Mouse (Mus musculus): ENCODE results near the gene Akr1c18. TPM values are rescaled to one million over a fixed set of nuclear protein-coding genes. Genes with fewer than 3 reads are reported as not detected.
"Not testable (repeated sequence)": the region's sequence is repeated elsewhere in the genome, so short reads cannot be mapped to it uniquely, and the experiment has no call there.

Gene Akr1c18
- polyA plus RNA-seq, 1 experiment from 2014 or later: not detected

DNA sequence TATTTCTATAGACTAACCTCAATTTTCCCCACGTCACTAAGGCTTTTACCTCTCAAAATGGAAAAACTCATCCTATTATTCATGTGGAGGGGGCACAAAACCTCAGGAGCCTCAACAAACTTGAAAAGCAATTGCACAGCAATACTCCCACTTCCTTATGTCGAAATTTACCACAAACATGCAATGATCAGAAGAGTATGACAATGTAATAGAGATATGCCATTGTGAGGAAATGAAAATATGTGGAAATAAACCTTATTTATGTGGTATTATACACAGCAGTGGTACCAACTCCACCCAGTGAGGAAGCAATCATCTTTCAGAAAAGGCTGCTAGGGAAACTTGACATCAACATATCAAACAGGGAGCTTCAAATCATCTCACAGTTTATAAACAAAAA is 2.5 kb upstream of the Akr1c18 start:
- Histone ChIP-seq H3K27ac (ENCODE audit: poor library complexity, severe bottlenecking) (no peak overlapping the region), H3K4me1 (replicated peaks) (no peaks in the 10 kb centered on the region), H3K36me3 (no peaks in the 10 kb centered on the region), H3K9me3 (replicated peaks) (0 out of 2 replicates have a peak, but pooled peaks cover 2% of the 10 kb centered on the region), H3K4me3 (no peak overlapping the region), H3K9ac (no peak overlapping the region), H3K4me2 (no peak overlapping the region), H3K27me3 (replicated peaks) (no peaks in the 10 kb centered on the region)
- no peak for ATAC-seq (ENCODE audit: insufficient number of reproducible peaks, low FRiP score)
- 68% methylated on average over 2 of the region's 2 CpGs for WGBS

GRCm38 (mm10) chr13:4144261-4144660 is 6.2 kb downstream of the Akr1c18 start:
- Histone ChIP-seq H3K27ac (ENCODE audit: poor library complexity, severe bottlenecking) (no peak overlapping the region), H3K4me3 (no peak overlapping the region), H3K36me3 (no peaks in the 10 kb centered on the region), H3K9ac (no peak overlapping the region), H3K9me3 (replicated peaks) (no peaks in the 10 kb centered on the region), H3K4me2 (no peak overlapping the region), H3K27me3 (replicated peaks) (no peaks in the 10 kb centered on the region), H3K4me1 (replicated peaks) (no peaks in the 10 kb centered on the region)
- 71% methylated on average over 1 of the region's 1 CpGs for WGBS
- no peak for ATAC-seq (ENCODE audit: insufficient number of reproducible peaks, low FRiP score)

DNA sequence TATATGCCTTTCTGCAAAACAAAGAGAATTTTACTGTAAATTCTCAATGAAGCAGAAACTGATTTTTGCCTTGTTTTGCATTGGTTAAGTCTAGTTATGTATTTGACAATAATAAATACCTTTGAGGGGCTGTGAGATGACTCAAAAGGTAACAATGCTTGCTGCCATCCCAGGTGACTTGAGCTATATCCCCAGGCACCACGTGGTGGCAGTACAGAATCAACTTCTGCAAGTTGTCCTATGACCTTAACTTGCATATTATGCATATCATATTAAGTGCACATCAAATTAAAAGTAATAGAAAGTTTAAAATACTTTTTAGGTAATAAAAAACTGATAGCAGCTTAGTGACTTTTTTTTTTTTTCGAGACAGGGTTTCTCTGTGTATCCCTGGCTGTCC is 17.4 kb downstream of the Akr1c18 start:
- H3K27ac ChIP-seq (ENCODE audit: poor library complexity, severe bottlenecking): no peak overlapping the region
- no peak for ATAC-seq (ENCODE audit: insufficient number of reproducible peaks, low FRiP score)
- H3K36me3 ChIP-seq: no peaks in the 10 kb centered on the region
- 31% methylated on average over 2 of the region's 2 CpGs for WGBS
- H3K9me3 ChIP-seq (replicated peaks): no peaks in the 10 kb centered on the region
- no peak overlapping the region for H3K4me2 ChIP-seq
- no peaks in the 10 kb centered on the region for H3K4me1 ChIP-seq (replicated peaks)
- H3K9ac ChIP-seq: no peak overlapping the region
- no peaks in the 10 kb centered on the region for H3K27me3 ChIP-seq (replicated peaks)
- no peak overlapping the region for H3K4me3 ChIP-seq

DNA sequence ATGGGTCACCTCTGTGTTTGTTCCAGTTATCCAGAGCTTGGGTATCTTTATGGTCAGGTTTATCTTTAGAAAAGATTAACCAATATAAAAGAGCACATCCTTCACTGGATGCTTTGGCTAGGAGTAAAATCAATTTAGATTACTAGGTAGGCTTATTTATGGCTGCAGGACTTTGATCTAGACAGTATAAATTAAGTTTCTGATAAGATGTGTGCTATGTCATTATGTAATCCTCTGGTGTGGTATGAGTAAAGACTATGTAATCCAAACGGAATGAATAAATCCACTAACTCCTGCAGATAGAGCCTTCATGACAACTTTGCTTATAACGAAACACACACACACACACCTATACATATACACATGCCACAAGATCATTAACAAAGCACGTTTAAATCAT is 18.7 kb downstream of the Akr1c18 start:
- H3K9me3 ChIP-seq (replicated peaks): peaks cover 3% of the 10 kb centered on the region; the same call in 1 of the 2 replicates
- WGBS: 54% methylated on average over 3 of the region's 3 CpGs
- no peak overlapping the region for H3K27ac ChIP-seq (ENCODE audit: poor library complexity, severe bottlenecking)
- no peaks in the 10 kb centered on the region for H3K36me3 ChIP-seq
- H3K27me3 ChIP-seq (replicated peaks): no peaks in the 10 kb centered on the region
- H3K4me3 ChIP-seq: no peak overlapping the region
- no peak for ATAC-seq (ENCODE audit: insufficient number of reproducible peaks, low FRiP score)
- H3K4me1 ChIP-seq (replicated peaks): no peaks in the 10 kb centered on the region
- H3K9ac ChIP-seq: no peak overlapping the region
- no peak overlapping the region for H3K4me2 ChIP-seq

DNA sequence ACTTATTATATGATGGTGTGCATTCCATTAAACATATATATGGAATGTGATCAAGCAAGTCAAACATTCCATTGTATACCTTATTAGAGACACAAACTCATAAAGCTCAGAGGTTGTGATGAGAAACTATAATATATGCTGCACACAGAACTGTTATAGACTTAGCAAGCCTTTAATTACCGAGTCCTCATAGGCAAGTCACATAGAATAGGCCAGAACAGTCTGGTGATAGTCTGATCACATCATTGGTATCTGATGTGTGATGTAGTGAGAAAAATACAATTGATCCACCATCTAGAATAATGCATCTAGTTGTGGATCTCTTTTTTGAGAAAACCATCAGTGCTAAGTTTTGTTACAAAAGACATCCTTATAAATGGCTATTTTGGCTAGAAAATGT is 19.1 kb downstream of the Akr1c18 start:
- no peak for ATAC-seq (ENCODE audit: insufficient number of reproducible peaks, low FRiP score)
- no peaks in the 10 kb centered on the region for H3K27me3 ChIP-seq (replicated peaks)
- no peak overlapping the region for H3K4me2 ChIP-seq
- no peaks in the 10 kb centered on the region for H3K36me3 ChIP-seq
- H3K27ac ChIP-seq (ENCODE audit: poor library complexity, severe bottlenecking): no peak overlapping the region
- H3K9me3 ChIP-seq (replicated peaks): peaks cover 3% of the 10 kb centered on the region; the same call in 1 of the 2 replicates
- 75% methylated on average over 1 of the region's 1 CpGs for WGBS
- no peak overlapping the region for H3K9ac ChIP-seq
- no peaks in the 10 kb centered on the region for H3K4me1 ChIP-seq (replicated peaks)
- no peak overlapping the region for H3K4me3 ChIP-seq

GRCm38 (mm10) chr13:4129100-4129499 is 21.4 kb downstream of the Akr1c18 start:
- Histone ChIP-seq H3K4me3 (no peak overlapping the region), H3K36me3 (no peaks in the 10 kb centered on the region), H3K27ac (ENCODE audit: poor library complexity, severe bottlenecking) (no peak overlapping the region), H3K27me3 (replicated peaks) (no peaks in the 10 kb centered on the region), H3K9ac (no peak overlapping the region), H3K9me3 (replicated peaks) (peaks cover 13% of the 10 kb centered on the region), H3K4me1 (replicated peaks) (no peaks in the 10 kb centered on the region), H3K4me2 (no peak overlapping the region)
- ATAC-seq (ENCODE audit: insufficient number of reproducible peaks, low FRiP score): no peak
- WGBS: 29% methylated on average over 5 of the region's 5 CpGs

DNA sequence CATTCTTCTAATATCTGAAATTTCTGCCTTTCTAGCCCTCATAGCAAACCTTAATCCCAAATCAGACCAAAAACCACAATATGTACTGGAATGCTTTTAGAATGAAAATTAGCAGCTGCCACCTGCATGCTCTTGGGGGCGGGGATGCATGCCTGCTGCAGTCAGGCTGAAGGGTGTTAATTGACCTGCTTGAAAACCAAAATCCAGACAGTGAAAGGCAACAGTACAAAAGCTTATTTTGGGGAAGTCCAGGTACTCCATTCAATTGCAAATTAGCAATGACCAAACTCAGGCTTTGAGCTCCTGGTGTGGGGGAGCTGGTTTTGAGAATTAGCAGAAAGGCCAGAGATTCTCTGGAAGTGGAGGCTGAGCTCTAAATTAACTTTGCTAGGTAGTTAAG is 24.6 kb downstream of the Akr1c18 start:
- WGBS: 83% methylated on average over 1 of the region's 1 CpGs

DNA sequence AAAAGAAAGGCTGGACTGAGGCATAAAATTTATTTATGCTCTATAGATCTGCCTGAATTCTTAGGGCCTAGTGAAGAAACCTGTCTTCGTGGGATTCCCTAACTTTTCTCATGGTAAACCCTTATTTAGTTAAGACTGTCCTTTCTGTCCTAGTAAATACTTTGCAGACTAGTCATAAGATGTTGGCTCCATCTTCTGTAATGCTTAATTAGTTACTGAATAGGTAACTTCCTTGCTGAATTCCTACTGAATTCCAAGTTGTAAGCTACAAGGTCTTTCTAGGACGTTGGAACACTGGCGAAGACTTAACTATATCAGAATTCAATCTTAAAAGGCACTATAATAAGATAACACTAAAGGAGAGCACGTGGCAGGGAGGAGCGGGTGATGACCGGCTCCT is 26.0 kb downstream of the Akr1c18 start:
- not testable (repeated sequence) for H3K27me3 ChIP-seq (replicated peaks); H3K27ac ChIP-seq (ENCODE audit: poor library complexity, severe bottlenecking); ATAC-seq (ENCODE audit: insufficient number of reproducible peaks, low FRiP score); H3K4me2 ChIP-seq; H3K9ac ChIP-seq; H3K36me3 ChIP-seq; H3K4me1 ChIP-seq (replicated peaks); H3K4me3 ChIP-seq
- H3K9me3 ChIP-seq (replicated peaks): peaks cover 15% of the 10 kb centered on the region
- WGBS: 85% methylated on average over 6 of the region's 6 CpGs

More for the DNA sequence above, 24.6 kb downstream of the Akr1c18 start:
- H3K27ac ChIP-seq (ENCODE audit: poor library complexity, severe bottlenecking); H3K4me2 ChIP-seq; H3K4me1 ChIP-seq (replicated peaks); H3K4me3 ChIP-seq; ATAC-seq (ENCODE audit: insufficient number of reproducible peaks, low FRiP score); H3K27me3 ChIP-seq (replicated peaks); H3K36me3 ChIP-seq; H3K9ac ChIP-seq: not testable (repeated sequence)
- peaks cover 15% of the 10 kb centered on the region for H3K9me3 ChIP-seq (replicated peaks)

DNA sequence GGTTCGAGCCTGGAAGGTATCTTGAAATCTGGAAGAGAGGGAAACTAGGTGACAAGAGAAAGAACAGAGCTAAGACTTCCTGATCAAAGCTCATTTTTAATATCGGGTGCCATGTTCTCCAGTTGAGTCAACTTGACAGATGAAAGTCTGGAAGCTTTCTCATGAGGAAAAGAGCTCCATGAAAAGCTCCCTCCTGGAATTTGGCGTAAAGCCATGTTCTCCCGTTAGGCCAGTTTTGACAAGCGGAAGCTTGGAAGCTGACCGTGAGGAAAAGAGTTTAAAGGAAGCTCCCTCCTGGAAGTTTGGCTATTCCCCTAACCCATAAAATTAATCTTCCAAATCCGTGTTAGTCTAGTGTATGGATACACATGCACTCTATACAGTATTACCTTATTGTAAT is 27.3 kb downstream of the Akr1c18 start:
- WGBS: 68% methylated on average over 7 of the region's 7 CpGs
- Histone ChIP-seq H3K27me3 (replicated peaks) (no peaks in the 10 kb centered on the region), H3K4me1 (replicated peaks) (no peaks in the 10 kb centered on the region), H3K9me3 (replicated peaks) (peaks cover 15% of the 10 kb centered on the region), H3K4me2 (no peak overlapping the region), H3K27ac (ENCODE audit: poor library complexity, severe bottlenecking) (no peak overlapping the region), H3K4me3 (no peak overlapping the region), H3K36me3 (no peaks in the 10 kb centered on the region), H3K9ac (no peak overlapping the region)
- no peak for ATAC-seq (ENCODE audit: insufficient number of reproducible peaks, low FRiP score)

DNA sequence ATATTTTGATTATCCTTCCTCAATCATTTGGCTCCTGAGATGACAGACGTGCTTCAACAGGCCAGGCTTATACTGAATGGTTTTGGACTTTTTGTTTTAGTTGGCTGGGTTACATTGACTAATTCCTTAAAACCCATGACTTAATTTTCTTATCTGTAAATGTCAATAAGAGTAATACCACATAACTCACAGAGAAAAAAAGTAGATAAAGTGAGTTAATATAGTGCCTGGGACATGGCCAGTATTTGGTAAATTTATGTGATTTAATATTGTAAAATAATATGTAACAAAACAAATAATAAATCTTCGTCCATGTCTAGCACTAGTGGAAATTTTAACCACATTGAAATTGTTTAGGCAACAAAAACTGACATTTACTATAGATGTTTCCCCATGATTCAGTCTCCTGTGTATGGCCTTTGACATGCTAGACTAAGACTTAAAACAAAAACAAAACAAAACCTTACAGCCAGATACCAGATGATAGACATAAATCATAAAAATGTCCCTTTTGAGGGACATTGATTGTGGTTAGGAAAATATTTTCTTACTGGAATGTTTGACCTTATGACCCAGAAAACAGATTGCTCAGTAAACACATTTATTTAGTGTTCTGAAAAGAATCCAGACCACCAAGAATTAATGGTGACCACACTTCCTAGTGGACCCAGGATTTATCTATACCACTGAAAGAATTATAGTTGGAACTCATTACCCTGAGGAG is 31.1 kb downstream of the Akr1c18 start:
- H3K36me3 ChIP-seq: no peaks in the 10 kb centered on the region
- peaks cover 3% of the 10 kb centered on the region for H3K9me3 ChIP-seq (replicated peaks)
- WGBS: 61% methylated on average over 2 of the region's 2 CpGs
- H3K4me1 ChIP-seq (replicated peaks): no peaks in the 10 kb centered on the region
- no peak overlapping the region for H3K4me2 ChIP-seq
- no peak overlapping the region for H3K9ac ChIP-seq
- no peak overlapping the region for H3K27ac ChIP-seq (ENCODE audit: poor library complexity, severe bottlenecking)
- ATAC-seq (ENCODE audit: insufficient number of reproducible peaks, low FRiP score): no peak
- no peaks in the 10 kb centered on the region for H3K27me3 ChIP-seq (replicated peaks)
- no peak overlapping the region for H3K4me3 ChIP-seq

DNA sequence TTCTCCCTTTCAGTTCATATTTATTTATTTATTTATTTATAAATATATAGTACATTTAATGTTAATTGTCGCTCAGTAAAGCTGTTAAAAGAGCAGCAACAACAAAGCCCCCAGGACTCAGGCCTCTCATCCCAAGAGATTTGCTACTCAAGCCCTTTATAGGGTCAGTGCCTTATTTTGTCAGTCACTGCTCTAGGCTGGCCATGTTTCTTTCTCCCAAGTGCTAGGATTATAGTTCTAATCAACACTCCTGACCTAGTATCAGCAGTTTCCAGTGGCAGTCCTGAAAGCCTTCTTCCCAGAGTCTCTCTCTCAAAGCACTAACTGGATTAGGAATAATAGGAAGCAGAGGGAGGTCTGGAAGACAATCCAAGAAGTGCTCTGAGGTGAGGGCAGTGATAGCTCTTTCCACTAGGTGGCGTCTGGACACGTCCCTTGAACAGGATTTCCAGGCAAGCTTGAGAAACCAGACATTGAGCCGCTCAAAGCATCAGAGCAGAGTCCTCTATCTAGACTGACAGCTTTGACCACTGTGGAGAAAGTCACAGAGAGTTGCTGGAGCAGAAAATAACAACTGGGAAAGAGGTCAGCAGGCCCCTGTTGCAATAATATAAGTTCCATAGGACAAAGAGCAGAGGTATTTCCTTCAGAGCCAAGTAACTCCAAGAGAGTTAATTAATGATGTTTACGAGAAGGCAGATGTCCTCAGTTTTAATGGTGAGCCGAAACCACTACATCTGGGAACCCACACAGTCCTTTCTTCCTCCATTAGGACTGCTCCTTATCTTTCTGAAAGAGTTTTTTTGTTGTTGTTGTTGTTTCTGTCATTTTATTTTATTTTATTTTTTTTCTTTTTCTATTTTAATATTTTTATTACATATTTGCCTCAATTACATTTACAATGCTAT is 39.9 kb downstream of the Akr1c18 start:
- Histone ChIP-seq H3K4me1 (replicated peaks) (no peaks in the 10 kb centered on the region), H3K9ac (no peak overlapping the region), H3K9me3 (replicated peaks) (no peaks in the 10 kb centered on the region), H3K4me3 (no peak overlapping the region), H3K36me3 (no peaks in the 10 kb centered on the region), H3K27ac (ENCODE audit: poor library complexity, severe bottlenecking) (no peak overlapping the region), H3K27me3 (replicated peaks) (no peaks in the 10 kb centered on the region), H3K4me2 (no peak overlapping the region)
- peak; percentile 66; the same call in 1 of the 2 replicates for ATAC-seq (ENCODE audit: insufficient number of reproducible peaks, low FRiP score)
- WGBS: 37% methylated on average over 6 of the region's 6 CpGs
